Mouse (Mus musculus): Measurements from ENCODE around the gene Zfp579. TPM values are rescaled to one million over a fixed set of nuclear protein-coding genes. Genes with fewer than 3 reads are reported as not detected.

The Zfp579 gene
- polyA plus RNA-seq, 1 experiment from 2014 or later: 10.9 TPM

DNA sequence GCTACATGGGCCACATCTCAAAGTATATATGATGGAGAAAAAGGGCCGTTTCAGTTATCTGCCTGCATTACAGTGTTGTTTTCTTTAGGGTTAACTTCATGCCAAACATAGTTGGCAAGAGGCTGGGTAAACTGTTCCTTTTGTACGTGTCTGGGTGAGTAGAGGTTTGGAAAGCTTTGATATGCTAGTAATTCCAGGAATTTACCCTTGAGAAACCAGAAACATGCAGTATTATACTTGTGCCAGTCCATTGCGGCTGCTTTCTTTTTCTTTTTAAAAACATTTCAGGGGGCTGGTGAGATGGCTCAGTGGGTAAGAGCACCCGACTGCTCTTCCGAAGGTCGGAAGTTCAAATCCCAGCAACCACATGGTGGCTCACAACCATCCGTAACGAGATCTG lies 976 bp upstream of the Zfp579 start:
- no peaks in the 10 kb centered on the region for H3K27me3 ChIP-seq (ENCODE audit: control insufficient read depth, insufficient read depth, low read length)
- H3K27ac ChIP-seq (replicated peaks): no peak overlapping the region; the same call in 1 of the 2 replicates
- ATAC-seq (ENCODE audit: low FRiP score, low TSS enrichment) (no peak), DNase-seq (ENCODE audit: low spot score) (no peak)
- H3K4me3 ChIP-seq (ENCODE audit: low read depth, low read length): 0 out of 2 replicates have a peak overlapping the region, but pooled peaks have one; percentile 72
- no peaks in the 10 kb centered on the region for H3K9me3 ChIP-seq (ENCODE audit: control insufficient read depth, low read length)
- no peak overlapping the region for H3K9ac ChIP-seq (ENCODE audit: low read length)
- peak overlapping the region; percentile 93 for H3K4me2 ChIP-seq (replicated peaks; ENCODE audit: low read depth)
- peaks cover 7% of the 10 kb centered on the region; the same call in 1 of the 2 replicates for H3K36me3 ChIP-seq (ENCODE audit: control insufficient read depth, insufficient read depth, low read length)
- WGBS: 53% methylated on average over 6 of the region's 8 CpGs
- no peak for TF ChIP-seq CTCF (IDR thresholded peaks at IDR 0.05; ENCODE audit: low read depth)
- TF ChIP-seq EP300 (optimal IDR thresholded peaks at IDR 0.05): no peak
- 0 out of 2 replicates have a peak, but pooled peaks cover 4% of the 10 kb centered on the region for H3K4me1 ChIP-seq (replicated peaks; ENCODE audit: control insufficient read depth, insufficient read depth)

DNA sequence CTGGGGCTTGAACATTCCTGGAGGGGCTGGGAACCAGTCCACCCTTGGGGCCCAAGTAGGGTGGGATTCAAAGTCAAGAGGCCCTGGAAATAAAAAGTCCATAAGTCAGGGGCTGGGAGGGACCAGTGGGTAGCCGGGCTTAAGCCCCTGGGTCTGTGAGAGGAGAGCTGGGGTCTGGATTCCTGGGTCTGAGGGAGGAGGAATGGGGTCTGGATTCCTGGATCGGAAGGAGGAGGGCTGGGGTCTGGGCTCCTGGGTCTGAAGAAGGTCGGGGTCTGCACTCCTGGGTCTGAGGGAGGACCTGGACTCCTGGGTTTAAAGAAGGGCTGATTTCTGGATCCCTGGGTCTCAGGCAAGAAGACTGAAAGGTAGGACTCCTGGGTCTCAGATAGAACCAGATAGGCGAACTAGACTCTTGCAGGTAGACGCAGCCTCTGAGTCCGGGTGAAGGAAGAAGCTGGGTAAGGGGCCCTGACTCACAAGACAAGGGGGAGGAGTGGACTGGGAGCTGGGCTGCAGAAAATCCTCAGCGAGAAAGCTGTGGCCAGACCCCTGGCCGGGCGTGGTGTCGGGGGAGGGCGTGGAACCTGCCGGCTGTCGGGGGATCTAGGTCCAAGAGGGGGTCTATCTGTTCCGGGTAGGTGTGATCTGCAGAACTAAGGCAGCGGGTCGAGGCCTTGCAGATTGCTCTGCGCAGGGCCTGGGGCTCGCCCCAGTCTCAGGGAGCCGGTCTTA lies 523 bp downstream of the Zfp579 start:
- no peak for ATAC-seq (ENCODE audit: low FRiP score, low TSS enrichment)
- Histone ChIP-seq H3K9me3 (ENCODE audit: control insufficient read depth, low read length) (no peaks in the 10 kb centered on the region), H3K9ac (ENCODE audit: low read length) (peak overlapping the region; percentile 84), H3K27ac (replicated peaks) (peak overlapping the region; percentile 70; the same call in 1 of the 2 replicates), H3K27me3 (ENCODE audit: control insufficient read depth, insufficient read depth, low read length) (no peaks in the 10 kb centered on the region), H3K36me3 (ENCODE audit: control insufficient read depth, insufficient read depth, low read length) (peaks cover 7% of the 10 kb centered on the region; the same call in 1 of the 2 replicates), H3K4me2 (replicated peaks; ENCODE audit: low read depth) (peak overlapping the region; percentile 93), H3K4me1 (replicated peaks; ENCODE audit: control insufficient read depth, insufficient read depth) (0 out of 2 replicates have a peak, but pooled peaks cover 4% of the 10 kb centered on the region), H3K4me3 (ENCODE audit: low read depth, low read length) (peak overlapping the region; percentile 72)
- no peak for DNase-seq (ENCODE audit: low spot score)
- TF ChIP-seq CTCF (IDR thresholded peaks at IDR 0.05; ENCODE audit: low read depth) (no peak), EP300 (optimal IDR thresholded peaks at IDR 0.05) (no peak)
- WGBS: 3% methylated on average over 19 of the region's 19 CpGs

DNA sequence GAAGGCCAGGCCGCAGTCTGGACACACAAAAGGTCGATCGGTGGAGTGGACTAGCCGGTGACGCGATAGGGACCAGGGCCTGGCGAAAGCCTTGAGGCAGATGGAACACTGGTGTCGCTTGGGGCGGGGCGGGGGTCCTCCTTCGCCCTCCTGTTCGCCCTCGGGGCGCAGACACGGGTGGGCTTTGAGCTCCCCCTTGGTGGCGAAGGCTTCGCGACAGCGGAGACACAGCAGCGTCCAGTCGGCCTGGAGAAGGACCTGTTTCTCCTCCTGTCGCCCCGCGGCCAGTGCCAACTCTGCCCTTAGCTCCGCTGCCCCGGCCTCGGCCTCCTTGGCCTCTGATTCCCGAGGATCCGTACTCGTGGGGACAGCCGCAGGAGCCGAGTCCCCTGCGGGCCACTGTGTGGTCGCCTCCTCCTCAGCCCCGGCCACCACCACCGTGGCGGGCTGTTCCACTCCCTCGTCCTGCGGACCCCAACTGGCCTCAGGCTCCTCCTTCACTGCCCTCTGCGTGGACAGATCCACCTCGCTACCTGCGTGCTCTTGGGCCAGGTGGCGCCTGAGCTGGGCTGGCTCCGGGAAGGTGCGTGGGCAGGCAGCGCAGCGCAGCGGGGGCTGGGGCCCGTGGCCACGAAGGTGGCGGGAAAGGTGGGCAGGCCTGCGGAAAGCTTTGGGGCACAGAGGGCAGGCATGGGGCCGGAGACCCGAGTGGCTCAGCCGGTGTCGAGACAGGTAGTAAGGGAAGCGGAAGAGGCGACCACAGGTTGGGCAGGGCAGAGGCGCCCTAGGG lies 1.8 kb downstream of the Zfp579 start:
- no peak for TF ChIP-seq EP300 (optimal IDR thresholded peaks at IDR 0.05)
- TF ChIP-seq CTCF (IDR thresholded peaks at IDR 0.05; ENCODE audit: low read depth): no peak
- no peak overlapping the region for H3K4me2 ChIP-seq (replicated peaks; ENCODE audit: low read depth)
- no peak overlapping the region for H3K9ac ChIP-seq (ENCODE audit: low read length)
- ATAC-seq (ENCODE audit: low FRiP score, low TSS enrichment) (no peak; the same call in 1 of the 2 replicates), DNase-seq (ENCODE audit: low spot score) (no peak)
- 0 out of 2 replicates have a peak, but pooled peaks cover 4% of the 10 kb centered on the region for H3K4me1 ChIP-seq (replicated peaks; ENCODE audit: control insufficient read depth, insufficient read depth)
- H3K27me3 ChIP-seq (ENCODE audit: control insufficient read depth, insufficient read depth, low read length): no peaks in the 10 kb centered on the region
- H3K4me3 ChIP-seq (ENCODE audit: low read depth, low read length): no peak overlapping the region
- peaks cover 7% of the 10 kb centered on the region; the same call in 1 of the 2 replicates for H3K36me3 ChIP-seq (ENCODE audit: control insufficient read depth, insufficient read depth, low read length)
- H3K9me3 ChIP-seq (ENCODE audit: control insufficient read depth, low read length): no peaks in the 10 kb centered on the region
- 66% methylated on average over 49 of the region's 59 CpGs for WGBS
- no peak overlapping the region for H3K27ac ChIP-seq (replicated peaks)

DNA sequence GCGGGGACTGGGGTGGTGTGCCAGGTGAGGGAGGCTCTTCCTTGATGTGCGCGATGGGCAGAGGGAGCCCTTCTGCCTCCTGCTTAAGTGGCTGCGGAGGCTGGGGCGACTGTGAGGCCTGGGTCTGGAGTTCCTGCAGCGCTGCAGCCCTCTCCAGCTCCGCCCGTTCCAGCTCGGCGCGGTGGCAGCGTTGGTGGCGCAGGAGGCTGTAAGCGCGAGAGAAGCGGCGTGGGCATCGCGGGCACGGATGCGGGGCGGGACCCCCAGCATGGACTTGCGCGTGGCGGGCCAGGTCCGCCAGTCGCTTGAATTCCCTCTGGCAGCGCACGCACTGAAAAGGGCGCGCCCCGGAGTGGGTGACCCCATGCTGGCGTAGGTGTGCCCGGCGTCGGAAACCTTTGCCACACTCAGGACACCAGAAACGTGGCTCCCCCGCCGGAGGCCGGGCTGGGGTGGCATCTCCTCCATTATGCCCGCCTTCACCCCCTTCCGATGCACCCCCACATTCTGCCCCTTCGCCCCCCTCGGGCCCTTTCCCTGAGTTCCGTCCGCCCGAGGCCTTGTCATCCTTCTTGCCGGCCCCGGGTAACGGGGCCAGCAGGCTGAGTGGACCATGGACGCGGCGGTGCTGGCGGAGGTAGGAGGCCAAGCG lies 2.5 kb downstream of the Zfp579 start:
- H3K27me3 ChIP-seq (ENCODE audit: control insufficient read depth, insufficient read depth, low read length): no peaks in the 10 kb centered on the region
- H3K4me3 ChIP-seq (ENCODE audit: low read depth, low read length): no peak overlapping the region
- H3K4me2 ChIP-seq (replicated peaks; ENCODE audit: low read depth): no peak overlapping the region
- peaks cover 7% of the 10 kb centered on the region; the same call in 1 of the 2 replicates for H3K36me3 ChIP-seq (ENCODE audit: control insufficient read depth, insufficient read depth, low read length)
- DNase-seq (ENCODE audit: low spot score): no peak
- no peaks in the 10 kb centered on the region for H3K9me3 ChIP-seq (ENCODE audit: control insufficient read depth, low read length)
- H3K27ac ChIP-seq (replicated peaks): no peak overlapping the region
- H3K4me1 ChIP-seq (replicated peaks; ENCODE audit: control insufficient read depth, insufficient read depth): 0 out of 2 replicates have a peak, but pooled peaks cover 4% of the 10 kb centered on the region
- no peak overlapping the region for H3K9ac ChIP-seq (ENCODE audit: low read length)
- TF ChIP-seq EP300 (optimal IDR thresholded peaks at IDR 0.05) (no peak), CTCF (IDR thresholded peaks at IDR 0.05; ENCODE audit: low read depth) (no peak)
- no peak for ATAC-seq (ENCODE audit: low FRiP score, low TSS enrichment)
- WGBS: 66% methylated on average over 47 of the region's 55 CpGs

DNA sequence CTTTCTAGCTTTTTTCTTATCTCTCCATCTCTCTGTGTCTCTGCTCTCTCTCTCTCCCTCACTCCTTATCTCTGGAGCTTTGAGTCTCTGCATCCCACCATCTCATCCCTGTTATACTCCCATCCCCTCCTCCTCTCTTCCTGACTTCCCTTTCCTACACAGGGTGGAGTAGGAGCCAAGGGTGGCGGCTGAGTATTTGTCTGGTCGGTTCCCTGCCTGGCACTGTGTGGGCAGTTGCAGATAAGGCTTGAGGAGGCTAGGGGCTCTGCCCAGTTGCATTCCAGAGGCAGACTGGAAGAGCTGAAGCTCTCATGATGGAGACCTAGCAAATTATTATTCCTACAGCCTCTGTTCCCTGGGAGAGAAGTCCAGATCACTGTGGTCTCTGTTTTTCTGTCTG lies 7.7 kb downstream of the Zfp579 start:
- 28% methylated on average over 2 of the region's 2 CpGs for WGBS
- H3K4me3 ChIP-seq (ENCODE audit: low read depth, low read length): no peak overlapping the region
- DNase-seq (ENCODE audit: low spot score): no peak
- H3K27me3 ChIP-seq (ENCODE audit: control insufficient read depth, insufficient read depth, low read length): no peaks in the 10 kb centered on the region
- TF ChIP-seq EP300 (optimal IDR thresholded peaks at IDR 0.05): no peak
- TF ChIP-seq CTCF (IDR thresholded peaks at IDR 0.05; ENCODE audit: low read depth): no peak
- no peak overlapping the region for H3K27ac ChIP-seq (replicated peaks)
- peaks cover 5% of the 10 kb centered on the region; the same call in 1 of the 2 replicates for H3K36me3 ChIP-seq (ENCODE audit: control insufficient read depth, insufficient read depth, low read length)
- no peak for ATAC-seq (ENCODE audit: low FRiP score, low TSS enrichment)
- no peak overlapping the region for H3K4me2 ChIP-seq (replicated peaks; ENCODE audit: low read depth)
- no peaks in the 10 kb centered on the region for H3K9me3 ChIP-seq (ENCODE audit: control insufficient read depth, low read length)
- no peak overlapping the region for H3K9ac ChIP-seq (ENCODE audit: low read length)
- H3K4me1 ChIP-seq (replicated peaks; ENCODE audit: control insufficient read depth, insufficient read depth): no peaks in the 10 kb centered on the region
